Mouse (Mus musculus) ovary, postnatal 10 days (tissue): ENCODE measurements around the gene Ccna1.

Source experiments
- DNase-seq: peaks from one replicate; pipeline ENCODE4 v3.0.0; 2022; ENCODE audit warnings: low spot score

The Ccna1 gene

GRCm38 (mm10) chr3:55055038-55055746 lies at the start of gene Ccna1:
Gene Ccna1, minus strand, starts transcription at chr3:55055501.
- peak; percentile 24 for DNase-seq

GRCm38 (mm10) chr3:55101092-55101491 lies 45.8 kb upstream of the Ccna1 start:
- no peak for DNase-seq

- DNase-seq, result no peak
These were observed 43.7 kb upstream of the Ccna1 start for GRCm38 (mm10) chr3:55098990-55099389.

- DNase-seq, result no peak
These were observed 42.7 kb upstream of the Ccna1 start for GRCm38 (mm10) chr3:55098014-55098413.

- no peak for DNase-seq
These were observed 41.9 kb upstream of the Ccna1 start for GRCm38 (mm10) chr3:55097186-55097585.

- DNase-seq, result no peak
These were observed 41.3 kb upstream of the Ccna1 start for GRCm38 (mm10) chr3:55096655-55097005.

- DNase-seq, result no peak
These were observed 40.8 kb upstream of the Ccna1 start for GRCm38 (mm10) chr3:55095968-55096654.

GRCm38 (mm10) chr3:55093161-55093560 lies 37.9 kb upstream of the Ccna1 start:
- DNase-seq, result no peak

- DNase-seq, result no peak
These were observed 34.0 kb upstream of the Ccna1 start for GRCm38 (mm10) chr3:55089291-55089690.

GRCm38 (mm10) chr3:55088843-55089242 lies 33.5 kb upstream of the Ccna1 start:
- DNase-seq, result no peak

GRCm38 (mm10) chr3:55088359-55088758 lies 33.1 kb upstream of the Ccna1 start:
- no peak for DNase-seq

- no peak for DNase-seq
These were observed 32.1 kb upstream of the Ccna1 start for GRCm38 (mm10) chr3:55087360-55087759.

- no peak for DNase-seq
These were observed 31.6 kb upstream of the Ccna1 start for GRCm38 (mm10) chr3:55086948-55087347.

GRCm38 (mm10) chr3:55085716-55086115 lies 30.4 kb upstream of the Ccna1 start:
- no peak for DNase-seq

- DNase-seq, result no peak
These were observed 29.5 kb upstream of the Ccna1 start for GRCm38 (mm10) chr3:55084781-55085180.

GRCm38 (mm10) chr3:55080055-55080454 lies 24.8 kb upstream of the Ccna1 start:
- DNase-seq, result peak; percentile 36

- no peak for DNase-seq
These were observed 24.3 kb upstream of the Ccna1 start for GRCm38 (mm10) chr3:55079619-55080018.

GRCm38 (mm10) chr3:55078233-55078632 lies 22.9 kb upstream of the Ccna1 start:
- no peak for DNase-seq

- no peak for DNase-seq
These were observed 20.0 kb upstream of the Ccna1 start for GRCm38 (mm10) chr3:55075294-55075648.

- DNase-seq, result no peak
These were observed 19.4 kb upstream of the Ccna1 start for GRCm38 (mm10) chr3:55074576-55075293.

GRCm38 (mm10) chr3:55067791-55068434 lies 12.6 kb upstream of the Ccna1 start:
- DNase-seq, result no peak

- DNase-seq, result no peak
These were observed 11.3 kb upstream of the Ccna1 start for GRCm38 (mm10) chr3:55066666-55067023.
